Mouse (Mus musculus): Measurements from ENCODE around the gene Fxr1. TPM values are rescaled to one million over a fixed set of nuclear protein-coding genes. Genes with fewer than 3 reads are reported as not detected.
"Not testable (repeated sequence)": the region's sequence is repeated elsewhere in the genome, so short reads cannot be mapped to it uniquely, and the experiment has no call there.

Gene Fxr1
- 78.0 and 95.2 TPM in 2 replicates for total RNA-seq (2015)
- 173 and 175 TPM in 2 replicates for total RNA-seq (2017)

DNA sequence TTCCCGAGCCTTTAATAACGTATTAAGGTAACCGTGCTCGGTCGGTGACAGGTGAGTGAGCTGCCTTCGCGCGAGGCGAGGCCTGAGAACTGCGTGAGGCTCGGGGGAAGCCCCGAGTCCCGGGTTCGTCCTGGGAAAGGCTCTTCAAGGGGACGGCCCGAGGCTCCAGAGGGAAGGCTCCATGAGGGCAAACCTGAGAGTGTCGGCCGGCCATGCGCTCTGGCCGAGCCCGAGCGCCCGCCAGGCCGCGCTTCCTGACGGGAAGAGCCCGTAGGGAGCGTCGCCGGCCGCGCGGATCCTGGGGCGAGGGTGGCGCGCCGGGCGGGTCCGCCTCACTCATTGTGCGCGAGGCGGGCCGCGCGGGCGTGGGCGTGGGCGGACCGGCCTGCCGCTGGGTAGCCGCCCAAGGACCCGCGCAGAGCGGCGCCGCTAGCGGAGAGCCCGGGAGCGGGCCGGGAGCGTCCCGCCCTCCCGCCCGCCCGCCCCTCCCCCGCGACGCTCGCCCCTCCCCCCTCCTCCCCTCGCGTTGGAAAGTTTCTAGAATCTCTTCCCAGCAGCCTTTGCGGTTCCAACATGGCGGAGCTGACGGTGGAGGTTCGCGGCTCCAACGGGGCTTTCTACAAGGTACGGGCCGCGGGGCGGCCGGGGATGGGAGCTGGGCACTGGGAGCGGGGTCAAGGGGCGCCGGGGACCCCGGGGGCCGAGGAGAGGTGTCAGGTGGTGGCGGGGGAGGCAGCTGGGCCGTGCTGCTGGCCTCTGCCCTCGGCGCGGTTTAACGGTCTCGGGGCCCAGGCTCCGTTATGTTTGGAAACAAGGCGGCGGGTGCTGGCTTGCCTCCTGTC is at the start of gene Fxr1:
Gene Fxr1 (plus strand): TSS at position 404 of the 842 bp plus-strand sequence.
- ATAC-seq (ENCODE audit: poor library complexity, severe bottlenecking), result peak; percentile 88

- ATAC-seq (ENCODE audit: poor library complexity, severe bottlenecking), result no peak
Measured at GRCm38 (mm10) chr3:33979395-33979794, 40.3 kb upstream of the Fxr1 start.

DNA sequence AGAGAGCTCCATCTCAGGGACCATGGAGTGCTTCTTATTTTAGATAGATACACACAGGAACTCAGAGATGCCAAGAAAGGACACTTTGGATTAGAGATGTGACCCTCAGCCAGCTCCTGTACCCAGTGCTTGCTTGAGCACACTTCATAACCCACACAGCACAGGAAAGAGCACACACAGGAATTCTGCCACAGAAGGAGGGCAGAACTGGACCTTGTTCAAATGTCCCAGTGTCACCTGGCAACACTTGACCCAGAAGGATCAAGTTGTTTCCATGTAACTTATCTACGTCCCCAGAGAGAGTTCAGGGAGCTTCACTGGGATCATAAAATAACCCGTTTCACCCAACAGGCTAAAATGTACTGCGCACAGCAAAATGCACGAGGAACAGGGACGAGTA is 37.0 kb upstream of the Fxr1 start:
- ATAC-seq (ENCODE audit: poor library complexity, severe bottlenecking), result no peak

- no peak for ATAC-seq (ENCODE audit: poor library complexity, severe bottlenecking)
Measured at GRCm38 (mm10) chr3:33989302-33989701, 30.4 kb upstream of the Fxr1 start.

- no peak for ATAC-seq (ENCODE audit: poor library complexity, severe bottlenecking)
Measured at GRCm38 (mm10) chr3:33990451-33990850, 29.3 kb upstream of the Fxr1 start.

- no peak for ATAC-seq (ENCODE audit: poor library complexity, severe bottlenecking)
Measured at GRCm38 (mm10) chr3:33990921-33991320, 28.8 kb upstream of the Fxr1 start.

DNA sequence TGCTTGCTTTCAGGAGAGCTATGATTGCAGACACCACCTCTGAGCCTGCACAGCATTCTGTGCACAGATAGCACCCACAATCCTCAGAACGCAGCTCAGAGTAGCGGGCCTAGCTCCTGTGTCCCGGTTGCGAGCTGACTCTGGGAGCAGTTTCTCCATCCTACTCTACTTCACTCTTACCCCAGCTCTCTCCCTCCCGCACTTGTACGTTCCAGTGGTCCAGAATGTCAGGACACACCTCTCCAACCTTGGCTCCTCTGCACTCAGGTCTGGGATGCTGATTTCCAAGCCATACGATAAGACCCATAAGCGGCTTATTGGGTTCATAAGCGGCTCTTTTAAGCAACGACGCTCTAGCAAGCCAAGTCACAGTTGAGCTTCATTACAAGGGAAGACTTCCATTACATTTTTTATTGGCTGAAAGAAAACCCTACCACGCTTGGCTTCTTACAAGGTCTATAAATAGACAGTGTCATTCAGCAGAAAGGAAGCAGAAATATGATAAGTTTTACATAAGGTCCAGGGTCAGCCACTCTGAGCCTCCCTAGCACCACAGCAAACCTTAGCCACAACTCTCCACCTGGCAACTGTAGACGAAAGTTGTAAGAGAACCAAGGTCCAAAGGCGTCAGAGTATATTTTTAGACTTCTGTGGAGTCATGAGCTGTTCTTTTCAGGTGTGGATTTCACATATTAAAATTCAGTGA is 26.2 kb upstream of the Fxr1 start:
- no peak for ATAC-seq (ENCODE audit: poor library complexity, severe bottlenecking)

DNA sequence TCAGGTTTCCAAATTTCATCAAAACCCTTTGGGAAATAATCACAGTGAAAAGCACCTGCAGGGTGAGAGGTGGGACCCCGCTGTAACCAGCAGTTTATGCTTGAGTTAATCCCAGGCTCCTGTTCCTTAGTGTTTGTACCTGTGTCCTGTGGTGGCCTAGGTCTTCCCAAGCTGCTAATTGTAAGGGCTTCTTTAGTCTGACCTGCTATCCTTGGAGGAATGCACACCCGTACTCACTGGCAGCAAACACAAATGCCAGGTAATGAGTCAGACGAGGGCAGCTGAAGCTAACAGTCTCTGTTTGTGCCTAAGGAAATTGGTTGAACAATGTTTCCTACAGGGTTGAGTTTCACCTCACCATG is 25.6 kb upstream of the Fxr1 start:
- no peak for ATAC-seq (ENCODE audit: poor library complexity, severe bottlenecking)

- not testable (repeated sequence) for ATAC-seq (ENCODE audit: poor library complexity, severe bottlenecking)
Measured at GRCm38 (mm10) chr3:34001691-34002090, 18.1 kb upstream of the Fxr1 start.

GRCm38 (mm10) chr3:34003860-34004259 is 15.9 kb upstream of the Fxr1 start:
- no peak for ATAC-seq (ENCODE audit: poor library complexity, severe bottlenecking)

GRCm38 (mm10) chr3:34006301-34006700 is 13.4 kb upstream of the Fxr1 start:
- no peak for ATAC-seq (ENCODE audit: poor library complexity, severe bottlenecking)

DNA sequence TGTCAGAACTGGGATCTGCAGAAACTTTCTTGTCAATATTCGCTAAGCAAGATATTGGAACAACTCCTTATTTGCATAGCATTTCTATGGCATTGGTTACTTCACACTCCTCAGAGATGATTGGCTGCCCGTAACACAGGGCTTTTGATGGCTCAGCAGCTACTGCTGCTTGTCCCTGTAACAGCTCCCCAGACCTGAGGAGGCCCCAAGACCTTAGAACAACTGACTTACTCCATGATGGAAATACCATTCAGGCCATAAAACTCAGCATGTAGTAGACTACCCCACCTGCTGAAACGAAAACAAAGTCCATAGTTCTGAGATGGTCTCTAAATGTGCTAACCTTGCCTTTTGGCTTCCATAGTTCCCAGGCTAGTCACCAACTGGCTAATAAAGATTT is 12.9 kb upstream of the Fxr1 start:
- ATAC-seq (ENCODE audit: poor library complexity, severe bottlenecking), result no peak

- ATAC-seq (ENCODE audit: poor library complexity, severe bottlenecking), result no peak
Measured at GRCm38 (mm10) chr3:34007611-34008010, 12.1 kb upstream of the Fxr1 start.

DNA sequence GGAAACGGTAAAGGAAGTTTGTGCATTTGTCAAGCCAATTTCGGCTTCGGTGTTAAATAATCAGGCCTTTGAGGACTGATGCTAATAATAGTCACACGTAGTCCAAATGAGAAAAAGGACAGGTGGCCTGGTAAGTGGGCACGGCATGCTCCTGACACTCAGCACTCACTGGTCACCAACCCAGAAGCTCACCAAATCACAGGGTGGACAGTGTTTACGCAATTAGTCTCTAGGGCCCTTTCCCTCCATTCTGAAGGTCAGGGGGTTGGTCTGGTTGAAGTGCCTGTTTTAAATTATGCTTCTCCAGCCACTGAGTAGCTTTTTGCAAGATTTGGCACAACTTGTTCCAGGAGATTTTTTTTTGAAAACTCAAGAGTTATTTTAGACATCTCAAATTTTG is 11.6 kb upstream of the Fxr1 start:
- no peak for ATAC-seq (ENCODE audit: poor library complexity, severe bottlenecking)

DNA sequence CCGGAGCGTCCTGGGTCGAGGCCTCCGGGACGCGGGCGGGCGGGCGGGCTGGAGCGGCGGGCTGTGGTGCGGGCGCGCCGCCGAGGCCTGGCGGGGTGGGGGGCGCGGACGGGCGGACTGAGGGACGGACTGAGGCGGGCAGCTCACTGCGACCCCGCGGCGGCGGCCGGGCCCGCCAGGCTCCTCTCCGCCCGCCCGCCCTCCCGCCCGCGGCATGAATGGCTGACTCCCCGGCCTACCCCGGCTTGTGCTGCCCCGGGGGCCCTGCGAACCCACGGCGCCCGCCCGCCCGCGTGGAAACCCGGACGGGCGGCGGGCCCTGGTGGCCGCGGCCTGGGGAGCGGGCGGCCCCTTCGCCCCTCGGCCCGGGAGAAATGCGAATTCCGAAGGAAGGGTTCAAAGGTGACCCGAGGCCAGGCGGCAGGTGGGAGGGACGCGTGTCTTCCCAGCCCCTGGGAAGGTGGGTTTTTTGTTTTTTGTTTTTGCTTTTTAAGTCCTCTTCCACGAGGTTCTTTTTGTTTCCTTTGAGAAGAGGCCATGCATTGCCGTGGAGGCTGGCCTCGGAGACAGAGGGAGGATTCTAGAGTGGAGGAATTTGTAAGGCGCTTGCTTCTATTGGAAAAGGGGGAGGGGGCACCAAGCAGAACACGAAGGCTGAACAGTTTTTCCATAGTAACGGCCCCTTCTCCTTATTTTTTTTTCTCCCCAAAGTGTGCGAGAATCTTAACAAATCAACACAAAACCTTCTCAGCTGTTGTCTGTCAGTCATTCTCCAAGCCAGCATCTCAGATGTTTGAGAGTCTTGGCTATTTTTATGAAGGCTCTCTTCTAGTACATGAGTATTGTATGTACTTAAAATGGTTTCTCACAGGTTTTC is 877 bp downstream of the Fxr1 start:
- peak; percentile 9; the same call in 1 of the 2 replicates for ATAC-seq (ENCODE audit: poor library complexity, severe bottlenecking)

GRCm38 (mm10) chr3:34021259-34021828 is 1.6 kb downstream of the Fxr1 start:
- no peak for ATAC-seq (ENCODE audit: poor library complexity, severe bottlenecking)

DNA sequence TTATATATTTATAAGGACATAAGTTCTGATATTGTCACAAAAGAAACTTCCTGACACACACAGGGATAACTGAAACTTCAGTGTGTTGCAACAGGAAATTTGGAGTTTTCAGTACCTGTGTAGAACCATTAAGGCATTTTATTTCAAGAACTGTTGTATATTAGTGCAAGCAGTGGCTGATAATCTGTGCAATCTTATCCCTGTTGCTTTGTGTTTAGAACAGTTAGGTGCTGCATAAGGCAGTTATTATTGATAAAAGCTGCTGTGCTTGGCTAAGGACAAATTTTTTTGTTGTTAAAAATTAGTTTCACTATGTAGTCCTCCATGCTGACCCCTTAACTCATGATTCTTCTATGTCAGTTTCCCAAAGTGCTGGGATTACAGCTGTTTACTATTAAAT is 9.2 kb downstream of the Fxr1 start:
- ATAC-seq (ENCODE audit: poor library complexity, severe bottlenecking), result no peak

DNA sequence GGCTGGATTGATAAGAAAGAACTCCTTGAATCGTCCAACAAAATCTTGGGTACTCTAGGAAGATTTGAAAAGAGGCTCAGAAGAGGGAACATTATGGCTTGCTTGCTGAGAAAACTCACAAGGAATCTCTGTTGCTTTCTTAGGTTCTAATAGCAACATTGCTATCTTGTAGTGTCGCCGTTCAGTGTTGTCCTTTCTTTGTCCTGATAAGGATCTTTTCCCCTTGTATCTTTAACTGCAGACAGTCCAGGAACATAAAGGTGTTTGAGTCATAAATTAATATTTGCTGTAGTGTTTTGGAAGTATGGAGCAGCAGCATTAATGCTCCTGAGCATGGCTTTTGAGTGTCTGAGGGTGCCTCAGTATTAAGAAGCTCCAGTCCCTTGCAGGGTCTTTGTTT is 10.9 kb downstream of the Fxr1 start:
- ATAC-seq (ENCODE audit: poor library complexity, severe bottlenecking), result no peak

DNA sequence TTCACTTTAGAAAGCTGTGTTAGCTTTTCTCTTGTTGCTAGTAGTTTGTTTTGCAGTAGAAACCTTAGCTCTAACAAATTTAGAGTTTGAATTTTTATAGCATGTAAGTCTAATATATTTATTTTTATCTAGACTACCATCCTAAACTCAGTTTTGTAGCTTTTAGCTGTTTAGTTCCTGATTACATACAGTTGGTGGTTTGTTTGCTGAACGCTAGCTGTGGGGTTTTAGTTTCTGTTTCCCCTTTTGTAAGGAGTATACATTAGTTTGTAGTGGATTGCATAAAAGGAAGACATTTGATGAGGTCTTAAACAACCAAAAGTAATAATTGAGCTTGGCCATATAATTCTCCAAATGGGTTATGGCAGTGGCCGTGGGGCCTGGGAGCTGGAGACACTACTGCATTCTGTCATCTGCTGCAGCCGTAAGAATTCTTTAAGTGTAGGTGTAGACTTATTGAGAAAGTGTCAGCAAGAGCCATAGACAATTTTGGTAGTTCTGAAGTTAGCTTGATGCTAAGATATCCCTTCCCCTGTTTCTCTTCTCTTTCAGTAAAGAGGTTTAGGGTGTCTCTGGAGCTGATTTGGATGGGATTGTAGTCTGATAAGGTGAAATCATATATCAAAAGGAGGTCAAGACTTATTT is 14.1 kb downstream of the Fxr1 start:
- peak; percentile 90 for ATAC-seq (ENCODE audit: poor library complexity, severe bottlenecking)

DNA sequence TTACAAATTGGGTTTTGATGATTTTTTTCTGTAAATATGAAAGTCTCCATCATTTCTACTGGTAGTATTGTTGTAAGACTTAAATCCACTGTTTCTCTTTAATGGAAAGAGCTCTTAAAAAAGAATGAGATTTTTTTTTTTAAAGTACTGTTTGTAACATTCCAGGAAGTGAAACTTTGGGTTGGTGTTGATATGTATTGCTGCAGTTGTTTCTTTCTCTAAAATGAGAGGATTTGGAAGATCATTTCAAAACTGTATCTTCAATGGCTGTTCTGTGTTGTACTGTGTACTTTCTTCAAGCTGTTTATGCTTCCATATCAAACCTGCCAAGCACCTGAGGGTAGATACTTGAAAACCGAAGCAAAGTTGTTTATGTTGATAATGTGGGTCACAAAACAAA is 15.1 kb downstream of the Fxr1 start:
- ATAC-seq (ENCODE audit: poor library complexity, severe bottlenecking), result peak; percentile 48; the same call in 1 of the 2 replicates

Measured in megakaryocyte, adult 5-6 weeks (primary cell).